Mouse (Mus musculus) inflammation-experienced regulatory T-cells, adult 6 months (primary cell): ENCODE data around the gene Pgm3. TPM values are rescaled to one million over a fixed set of nuclear protein-coding genes. Genes with fewer than 3 reads are reported as not detected.
A peak's percentile ranks its signal among the peaks of the same experiment; 100 is the strongest.
"Not testable (repeated sequence)": the region's sequence is repeated elsewhere in the genome, so short reads cannot be mapped to it uniquely, and the experiment has no call there.

Source experiments
- ATAC-seq: one replicate; pipeline ENCODE4 v1.8.0; 2017
- polyA plus RNA-seq, 3 experiments: library from polyadenylated mRNA; unstranded; fragments of 100-300 nt; shearing (Covaris generic); gene quantifications; one replicate each; pipeline ENCODE4 v1.2.1; 2017

Gene Pgm3
- polyA plus RNA-seq = 10 to 100 TPM; 16.4 to 21.3 (median 19.2) TPM

- peak; percentile 89 for ATAC-seq
Observed at GRCm38 (mm10) chr9:86571540-86572135, at the start of gene Pgm3, which contains the start of gene Rwdd2a. TSS of gene Pgm3 (minus strand) at chr9:86571842. TSS of gene Rwdd2a (plus strand) at chr9:86571991.

DNA sequence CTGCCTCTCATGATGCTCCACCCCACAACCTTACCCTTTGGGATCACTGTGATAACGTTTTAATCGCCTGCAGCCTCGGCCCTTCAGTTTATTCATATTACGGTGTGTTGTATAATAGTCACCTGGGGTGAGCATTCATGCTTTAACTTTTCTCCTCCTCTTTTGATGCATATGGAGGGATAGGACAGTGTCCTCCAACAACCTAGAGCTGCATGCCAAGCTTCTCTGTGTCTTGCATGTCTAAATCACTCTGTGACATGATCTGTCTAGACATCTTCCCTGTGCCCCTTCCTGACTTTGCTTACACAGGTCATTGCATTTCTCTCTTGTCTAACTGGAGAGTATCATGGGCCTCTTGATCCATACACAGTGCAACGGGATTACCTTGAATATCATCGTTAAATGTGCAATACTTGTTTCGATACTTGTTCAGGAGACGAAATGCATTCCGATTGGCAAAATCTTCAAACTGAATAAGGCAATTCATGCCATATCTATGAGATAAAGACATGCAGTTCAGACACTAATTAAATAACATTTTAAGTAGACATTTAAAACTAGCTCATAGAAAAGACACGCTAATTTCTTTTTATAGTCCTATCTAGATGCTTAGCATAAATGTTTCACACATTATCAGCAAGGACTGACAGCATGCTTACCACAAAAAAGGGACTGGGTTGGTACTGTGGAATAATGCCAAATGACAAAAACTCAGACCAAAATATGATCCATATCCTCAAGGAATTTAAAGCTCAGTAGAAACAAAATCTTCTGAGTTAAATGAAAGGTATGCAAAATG is 47.9 kb upstream of the Pgm3 start:
- no peak for ATAC-seq

DNA sequence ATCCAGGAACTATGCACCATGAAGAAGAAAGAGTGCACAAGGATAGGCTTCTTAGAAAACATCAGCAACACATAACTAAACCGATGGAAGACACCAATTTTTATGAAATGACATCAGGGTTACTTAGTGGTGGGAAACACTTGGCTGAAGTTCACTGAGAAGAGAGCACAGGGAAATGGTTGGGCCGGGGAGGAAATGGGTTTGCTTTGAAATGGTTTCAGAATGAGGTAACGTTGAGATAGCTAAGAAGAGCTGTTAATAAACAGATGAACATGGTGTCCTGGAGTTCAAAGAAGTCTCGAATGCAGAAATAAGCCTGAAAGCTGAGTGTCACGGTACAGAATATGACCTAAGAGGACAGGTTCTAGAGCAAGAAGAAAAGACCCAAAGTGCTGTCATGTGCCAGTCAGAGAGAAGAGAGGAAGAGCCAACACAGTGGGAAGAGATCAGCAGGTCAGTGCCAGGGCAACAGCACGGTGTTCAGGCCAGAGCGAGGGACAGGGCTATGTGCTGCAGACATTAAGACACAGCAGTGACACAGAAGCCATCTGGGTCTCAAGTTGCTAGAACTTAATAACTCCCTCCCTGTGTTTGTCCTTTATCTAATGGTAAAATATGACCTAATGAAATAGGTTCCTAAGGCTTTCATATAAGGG is 46.3 kb upstream of the Pgm3 start:
- peak; percentile 93 for ATAC-seq

- no peak for ATAC-seq
Observed at GRCm38 (mm10) chr9:86615765-86616164, 44.1 kb upstream of the Pgm3 start.

- ATAC-seq = no peak
Observed at GRCm38 (mm10) chr9:86612091-86612490, 40.4 kb upstream of the Pgm3 start.

- ATAC-seq = no peak
Observed at GRCm38 (mm10) chr9:86605776-86606175, 34.1 kb upstream of the Pgm3 start.

GRCm38 (mm10) chr9:86599723-86600303 is 28.2 kb upstream of the Pgm3 start:
- no peak for ATAC-seq

- ATAC-seq = not testable (repeated sequence)
Observed at GRCm38 (mm10) chr9:86596983-86597382, 25.3 kb upstream of the Pgm3 start.

- ATAC-seq = not testable (repeated sequence)
Observed at GRCm38 (mm10) chr9:86594357-86594767, 22.7 kb upstream of the Pgm3 start.

GRCm38 (mm10) chr9:86592676-86593668 is 21.3 kb upstream of the Pgm3 start:
- ATAC-seq = no peak

DNA sequence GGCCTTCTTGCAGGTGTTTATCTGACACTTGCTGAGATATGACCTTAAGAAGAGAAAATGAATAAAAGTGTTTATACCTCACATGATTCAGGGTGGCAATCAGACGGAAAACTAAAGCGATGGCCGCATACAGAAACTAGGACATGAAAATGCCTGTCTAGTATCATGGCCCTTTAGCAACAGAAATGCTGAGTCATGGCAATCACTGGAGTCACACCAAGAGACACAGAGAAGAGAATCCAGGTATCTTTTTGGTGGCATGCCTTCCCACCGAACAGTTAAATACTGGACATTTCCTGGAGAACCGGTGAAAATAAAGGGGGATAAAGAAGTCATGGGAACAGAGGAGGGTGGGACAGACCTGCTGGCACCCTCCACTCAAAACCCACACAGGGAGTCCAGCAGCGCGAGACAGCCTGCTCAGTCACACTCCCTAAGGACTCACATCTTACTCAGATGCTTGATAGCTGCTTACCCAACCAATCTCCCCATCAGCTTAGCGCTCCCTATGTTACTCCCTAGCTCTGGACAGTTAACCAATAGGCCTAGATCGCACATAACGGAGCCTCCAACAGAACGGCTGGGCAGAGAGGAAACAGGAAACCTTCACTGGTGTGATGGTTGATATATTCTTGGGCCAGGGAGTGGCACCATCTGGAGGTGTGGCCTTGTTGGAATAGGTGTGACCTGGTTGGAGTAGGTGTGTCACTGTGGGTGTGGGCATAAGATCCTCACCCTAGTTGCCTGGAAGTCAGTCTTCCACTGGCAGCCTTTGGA is 15.6 kb upstream of the Pgm3 start:
- no peak for ATAC-seq

- ATAC-seq = peak; percentile 96
Observed at GRCm38 (mm10) chr9:86583740-86584139, 12.1 kb upstream of the Pgm3 start.

- no peak for ATAC-seq
Observed at GRCm38 (mm10) chr9:86579657-86580056, 8.0 kb upstream of the Pgm3 start.

DNA sequence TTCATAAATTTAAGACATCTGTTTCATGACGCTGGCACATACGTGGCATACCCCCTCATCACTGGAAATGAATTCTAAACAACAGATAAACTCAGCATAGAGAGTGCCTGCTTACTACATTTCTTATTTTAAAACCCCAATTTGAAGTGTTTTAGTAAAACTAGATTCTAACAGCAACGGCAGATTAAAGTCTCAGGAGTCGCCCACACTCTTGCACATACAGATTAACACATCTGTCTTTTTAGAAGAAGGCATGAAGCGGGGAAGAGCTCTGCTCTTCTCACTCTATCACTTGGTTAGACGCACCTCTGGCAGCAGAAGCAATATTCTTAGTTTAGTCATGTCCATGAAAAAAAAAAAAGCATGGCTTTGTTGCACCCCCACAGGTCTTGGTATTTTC is 3.5 kb upstream of the Pgm3 start:
- no peak for ATAC-seq

GRCm38 (mm10) chr9:86573616-86574303 is 2.1 kb upstream of the Pgm3 start:
- ATAC-seq = no peak

GRCm38 (mm10) chr9:86572636-86573291 is 1.1 kb upstream of the Pgm3 start:
- peak; percentile 63 for ATAC-seq

- ATAC-seq = peak; percentile 23
Observed at GRCm38 (mm10) chr9:86572196-86572595, 554 bp upstream of the Pgm3 start.

DNA sequence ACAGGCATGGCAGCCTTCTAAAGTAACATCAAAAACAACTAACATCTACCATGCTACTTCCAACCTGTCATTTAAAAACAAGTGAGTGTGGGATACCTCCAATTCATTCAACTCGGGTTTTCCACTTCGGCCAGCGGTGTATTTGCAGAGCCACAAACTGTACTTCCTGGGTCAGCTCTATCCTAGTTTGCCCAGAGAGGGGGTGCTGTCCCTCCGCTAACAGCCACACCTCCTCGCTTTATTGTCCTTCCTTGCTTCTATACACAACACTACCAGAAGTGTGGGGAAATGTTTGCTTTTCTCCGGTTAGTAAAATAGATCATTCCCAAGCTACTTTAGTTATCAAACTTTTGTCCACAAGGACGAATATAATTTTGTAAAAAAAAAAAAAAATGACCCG is 696 bp downstream of the Pgm3 start:
- no peak for ATAC-seq

- ATAC-seq = no peak
Observed at GRCm38 (mm10) chr9:86570261-86570890, 1.3 kb downstream of the Pgm3 start.
